Mouse (Mus musculus): ENCODE data around the gene Kcnd2. TPM values are rescaled to one million over a fixed set of nuclear protein-coding genes. Genes with fewer than 3 reads are reported as not detected.

Kcnd2 gene
- polyA plus RNA-seq, 2 experiments, result 2.8 to 5.4 TPM

DNA sequence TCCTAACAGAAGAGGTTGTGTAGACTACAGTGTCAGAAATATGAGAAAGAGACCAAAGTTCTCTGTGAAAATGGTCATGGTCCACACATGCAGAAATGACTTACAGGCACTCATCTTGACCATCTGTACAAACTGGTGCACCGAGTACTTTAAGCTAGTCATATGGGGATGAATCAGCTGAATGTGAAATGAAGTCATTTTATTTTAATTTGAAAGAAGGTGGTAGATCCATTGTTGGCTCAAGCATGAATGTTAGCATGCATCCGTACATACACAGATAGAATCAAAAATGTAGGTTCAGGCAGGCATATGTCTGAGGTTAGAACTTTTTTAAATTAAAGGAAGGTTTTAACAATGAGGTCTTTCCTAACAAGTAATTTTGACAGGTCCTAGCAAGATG is 273.2 kb downstream of the Kcnd2 start:
- no peak for ATAC-seq (ENCODE audit: low FRiP score, low read depth)
- no peak overlapping the region for H3K4me2 ChIP-seq (replicated peaks; ENCODE audit: low read depth, low read length, severe bottlenecking)
- 72% methylated on average over 2 of the region's 2 CpGs for WGBS
- H3K36me3 ChIP-seq (ENCODE audit: control insufficient read depth, insufficient read depth, low read length), result no peaks in the 10 kb centered on the region
- no peaks in the 10 kb centered on the region for H3K4me1 ChIP-seq (ENCODE audit: control insufficient read depth, insufficient read depth, low read length)
- TF ChIP-seq POLR2A (IDR thresholded peaks at IDR 0.05; ENCODE audit: borderline replicate concordance, extremely low read depth, insufficient read depth, insufficient read length), result no peak
- no peaks in the 10 kb centered on the region for H3K27me3 ChIP-seq (ENCODE audit: control insufficient read depth, insufficient read depth, low read length)
- no peak overlapping the region for H3K9ac ChIP-seq (ENCODE audit: low read depth, low read length, severe bottlenecking)
- no peak overlapping the region for H3K4me3 ChIP-seq (replicated peaks; ENCODE audit: low read length)
- no peak for DNase-seq (ENCODE audit: low spot score)
- no peaks in the 10 kb centered on the region for H3K9me3 ChIP-seq (ENCODE audit: control insufficient read depth, low read length)
- no peak overlapping the region for H3K27ac ChIP-seq (replicated peaks; ENCODE audit: low read depth, low read length)

DNA sequence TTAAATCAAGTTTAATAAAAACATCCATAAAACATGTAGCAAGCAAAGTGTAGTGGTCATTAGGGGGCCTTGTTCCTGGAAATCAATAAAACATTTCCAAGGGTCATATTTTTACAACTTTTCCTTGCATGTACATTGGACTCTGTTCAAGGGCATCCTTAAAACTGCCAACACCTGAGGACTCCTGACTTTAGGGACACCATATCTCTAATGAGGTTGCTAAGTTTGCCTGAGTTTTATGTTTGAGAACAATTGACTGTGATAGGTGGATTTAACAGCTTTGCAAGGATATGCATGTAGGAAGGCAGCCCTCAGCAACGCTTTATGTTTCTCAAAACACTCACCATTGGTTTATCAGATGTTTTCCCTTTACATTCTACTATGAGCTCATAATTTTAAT is 287.6 kb downstream of the Kcnd2 start:
- DNase-seq (ENCODE audit: low spot score) (no peak), ATAC-seq (ENCODE audit: low FRiP score, low read depth) (no peak)
- H3K9ac ChIP-seq (ENCODE audit: low read depth, low read length, severe bottlenecking), result no peak overlapping the region
- H3K4me3 ChIP-seq (replicated peaks; ENCODE audit: low read length), result no peak overlapping the region
- TF ChIP-seq POLR2A (IDR thresholded peaks at IDR 0.05; ENCODE audit: borderline replicate concordance, extremely low read depth, insufficient read depth, insufficient read length), result no peak
- H3K4me2 ChIP-seq (replicated peaks; ENCODE audit: low read depth, low read length, severe bottlenecking), result no peak overlapping the region
- no peaks in the 10 kb centered on the region for H3K36me3 ChIP-seq (ENCODE audit: control insufficient read depth, insufficient read depth, low read length)
- no peaks in the 10 kb centered on the region for H3K4me1 ChIP-seq (ENCODE audit: control insufficient read depth, insufficient read depth, low read length)
- 49% methylated on average over 1 of the region's 1 CpGs for WGBS
- H3K9me3 ChIP-seq (ENCODE audit: control insufficient read depth, low read length), result no peaks in the 10 kb centered on the region
- H3K27me3 ChIP-seq (ENCODE audit: control insufficient read depth, insufficient read depth, low read length), result no peaks in the 10 kb centered on the region
- H3K27ac ChIP-seq (replicated peaks; ENCODE audit: low read depth, low read length), result no peak overlapping the region

DNA sequence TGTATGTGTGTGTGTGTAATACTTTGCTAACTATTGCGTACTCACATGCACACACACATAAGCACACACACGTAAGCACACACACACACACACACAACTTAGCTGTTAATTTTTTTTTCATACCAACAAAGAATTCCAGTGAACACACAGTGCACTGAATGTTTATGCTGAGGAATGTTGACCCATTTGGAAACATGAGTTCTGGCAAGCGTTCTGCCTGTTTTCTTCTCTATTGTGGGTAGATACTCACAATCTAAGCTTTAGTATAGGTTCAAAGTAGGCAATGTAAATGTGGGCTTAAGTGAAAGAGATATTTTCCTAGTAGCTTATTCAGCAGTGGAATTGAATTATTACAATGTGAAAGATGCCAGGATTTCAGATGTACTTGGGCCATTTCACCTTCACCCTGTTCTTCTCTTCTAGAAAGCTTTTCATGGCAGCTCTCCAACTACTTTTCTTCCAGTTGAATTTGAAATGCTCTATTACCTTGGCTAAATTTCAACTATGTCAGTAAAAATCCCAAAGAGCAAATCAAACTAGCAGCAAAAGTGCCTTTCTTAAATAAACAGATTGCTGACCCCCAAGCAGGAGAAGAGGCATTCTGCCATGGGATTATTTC is 295.4 kb downstream of the Kcnd2 start:
- DNase-seq (ENCODE audit: low spot score), result peak; percentile 94
- ATAC-seq (ENCODE audit: low FRiP score, low read depth), result peak; percentile 71
- H3K27ac ChIP-seq (replicated peaks; ENCODE audit: low read depth, low read length), result peak overlapping the region; percentile 38

DNA sequence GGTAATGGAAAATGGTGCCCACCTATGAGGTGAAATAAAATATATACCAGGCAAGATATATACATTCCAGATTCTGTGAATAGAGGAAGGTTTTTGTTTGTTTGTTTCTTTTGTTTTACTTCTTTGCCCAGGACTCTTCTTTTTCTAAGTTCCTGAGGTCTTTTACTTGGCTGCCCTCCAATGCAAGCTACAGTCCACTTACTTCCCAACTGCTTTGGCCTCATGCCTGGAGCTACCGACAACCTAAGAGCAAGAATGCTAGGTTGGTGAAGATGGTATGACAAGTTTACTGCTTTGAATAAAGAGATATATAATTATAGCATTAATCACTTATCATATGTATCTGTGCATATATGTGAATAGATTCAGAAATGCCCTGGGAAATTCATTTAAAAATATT is 305.0 kb downstream of the Kcnd2 start:
- Histone ChIP-seq H3K4me2 (replicated peaks; ENCODE audit: low read depth, low read length, severe bottlenecking) (no peak overlapping the region), H3K4me3 (replicated peaks; ENCODE audit: low read length) (no peak overlapping the region), H3K9ac (ENCODE audit: low read depth, low read length, severe bottlenecking) (no peak overlapping the region), H3K36me3 (ENCODE audit: control insufficient read depth, insufficient read depth, low read length) (no peaks in the 10 kb centered on the region), H3K9me3 (ENCODE audit: control insufficient read depth, low read length) (no peaks in the 10 kb centered on the region), H3K4me1 (ENCODE audit: control insufficient read depth, insufficient read depth, low read length) (no peaks in the 10 kb centered on the region), H3K27me3 (ENCODE audit: control insufficient read depth, insufficient read depth, low read length) (no peaks in the 10 kb centered on the region), H3K27ac (replicated peaks; ENCODE audit: low read depth, low read length) (no peak overlapping the region)
- TF ChIP-seq POLR2A (IDR thresholded peaks at IDR 0.05; ENCODE audit: borderline replicate concordance, extremely low read depth, insufficient read depth, insufficient read length), result no peak
- DNase-seq (ENCODE audit: low spot score) (no peak), ATAC-seq (ENCODE audit: low FRiP score, low read depth) (no peak)
- whole genome bisulfite sequencing, result 57% methylated on average over 1 of the region's 1 CpGs

More for the DNA sequence above, 295.4 kb downstream of the Kcnd2 start:
- Histone ChIP-seq H3K4me2 (replicated peaks; ENCODE audit: low read depth, low read length, severe bottlenecking) (no peak overlapping the region), H3K4me3 (replicated peaks; ENCODE audit: low read length) (no peak overlapping the region), H3K36me3 (ENCODE audit: control insufficient read depth, insufficient read depth, low read length) (no peaks in the 10 kb centered on the region), H3K27me3 (ENCODE audit: control insufficient read depth, insufficient read depth, low read length) (no peaks in the 10 kb centered on the region), H3K9me3 (ENCODE audit: control insufficient read depth, low read length) (no peaks in the 10 kb centered on the region), H3K4me1 (ENCODE audit: control insufficient read depth, insufficient read depth, low read length) (no peaks in the 10 kb centered on the region), H3K9ac (ENCODE audit: low read depth, low read length, severe bottlenecking) (no peak overlapping the region)
- WGBS, result 69% methylated on average over 3 of the region's 3 CpGs
- no peak for TF ChIP-seq POLR2A (IDR thresholded peaks at IDR 0.05; ENCODE audit: borderline replicate concordance, extremely low read depth, insufficient read depth, insufficient read length)

DNA sequence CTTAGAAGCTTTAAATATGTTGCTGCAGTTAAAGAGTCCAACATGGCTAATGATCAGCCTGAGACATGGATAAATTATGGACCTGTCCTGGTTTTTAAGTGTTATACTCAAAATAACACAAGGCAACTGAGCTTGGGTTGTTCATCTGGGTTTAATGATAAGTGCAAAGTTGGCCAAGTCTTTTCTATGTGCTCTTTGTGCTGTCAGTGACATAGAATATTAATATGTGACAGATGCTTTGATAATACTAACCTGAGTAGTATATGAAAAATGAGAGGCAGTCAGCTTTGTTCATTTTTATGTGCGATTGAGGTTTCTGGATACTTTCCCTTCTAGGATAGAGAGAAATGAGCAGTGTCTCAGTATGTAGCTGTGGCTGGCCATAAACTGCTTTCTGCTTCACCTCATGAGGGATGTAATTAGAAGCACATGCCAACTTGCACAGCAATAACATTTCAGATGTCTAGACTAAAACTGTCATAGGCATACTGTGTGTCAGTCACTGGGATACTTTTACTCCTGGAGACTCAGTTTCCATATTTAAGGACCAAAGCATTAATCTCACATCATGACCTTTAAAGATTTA is 312.3 kb downstream of the Kcnd2 start:
- H3K27me3 ChIP-seq (ENCODE audit: control insufficient read depth, insufficient read depth, low read length), result no peaks in the 10 kb centered on the region
- H3K4me1 ChIP-seq (ENCODE audit: control insufficient read depth, insufficient read depth, low read length), result peaks cover 4% of the 10 kb centered on the region; the same call in 1 of the 2 replicates
- TF ChIP-seq POLR2A (IDR thresholded peaks at IDR 0.05; ENCODE audit: borderline replicate concordance, extremely low read depth, insufficient read depth, insufficient read length), result no peak
- 32% methylated on average over 1 of the region's 1 CpGs for WGBS
- H3K9me3 ChIP-seq (ENCODE audit: control insufficient read depth, low read length), result no peaks in the 10 kb centered on the region
- no peak overlapping the region for H3K4me2 ChIP-seq (replicated peaks; ENCODE audit: low read depth, low read length, severe bottlenecking)
- no peak overlapping the region for H3K9ac ChIP-seq (ENCODE audit: low read depth, low read length, severe bottlenecking)
- DNase-seq (ENCODE audit: low spot score) (peak; percentile 64), ATAC-seq (ENCODE audit: low FRiP score, low read depth) (peak; percentile 72)
- H3K4me3 ChIP-seq (replicated peaks; ENCODE audit: low read length), result no peak overlapping the region
- no peak overlapping the region for H3K27ac ChIP-seq (replicated peaks; ENCODE audit: low read depth, low read length)
- no peaks in the 10 kb centered on the region for H3K36me3 ChIP-seq (ENCODE audit: control insufficient read depth, insufficient read depth, low read length)

Data from limb, embryonic 14.5 days (tissue).